Mouse (Mus musculus) thymus, adult 2 months (tissue): ENCODE data around the gene Igtp. TPM values are rescaled to one million over a fixed set of nuclear protein-coding genes. Genes with fewer than 3 reads are reported as not detected.
"Not testable (repeated sequence)": the region's sequence is repeated elsewhere in the genome, so short reads cannot be mapped to it uniquely, and the experiment has no call there.

Experiments used
- DNase-seq: peaks from one replicate; pipeline ENCODE4 v3.0.0; 2021
- H3K27ac ChIP-seq: fragments of 200-500 bp; 2 replicates; pipeline ENCODE4 v1.5.1; 2012; ENCODE audit warnings: low read length, control low read depth; ENCODE audit not compliant: control insufficient read depth, insufficient read depth
- H3K27me3 ChIP-seq: fragments of 200-500 bp; 2 replicates; pipeline ENCODE4 v1.6.1; 2012; ENCODE audit warnings: mild to moderate bottlenecking, low read length, moderate library complexity, mixed read lengths; ENCODE audit not compliant: control insufficient read depth, insufficient read depth
- H3K36me3 ChIP-seq: fragments of 200-500 bp; 2 replicates; pipeline ENCODE4 v1.6.1; 2012; ENCODE audit warnings: mild to moderate bottlenecking, low read length, moderate library complexity; ENCODE audit not compliant: control insufficient read depth, insufficient read depth
- H3K4me1 ChIP-seq: fragments of 200-500 bp; replicated peaks from 2 replicates; pipeline ENCODE4 v1.6.1; 2012; ENCODE audit warnings: low read length; ENCODE audit not compliant: control insufficient read depth, insufficient read depth
- H3K4me3 ChIP-seq: fragments of 200-500 bp; 2 replicates; pipeline ENCODE4 v1.5.1; 2012; ENCODE audit warnings: mild to moderate bottlenecking, low read length, control low read depth, moderate library complexity; ENCODE audit not compliant: control insufficient read depth, insufficient read depth
- CTCF ChIP-seq: fragments of 200-500 bp; IDR thresholded peaks from 2 replicates; pipeline ENCODE4 v1.5.1; 2012; ENCODE audit warnings: mild to moderate bottlenecking, control low read depth, low read length, moderate library complexity, borderline replicate concordance; ENCODE audit not compliant: control insufficient read depth, poor library complexity, insufficient read depth; ENCODE audit errors: extremely low read depth
- POLR2A ChIP-seq: fragments of 200-500 bp; IDR thresholded peaks from 2 replicates; pipeline ENCODE4 v1.6.1; 2012; ENCODE audit warnings: mild to moderate bottlenecking, low read length, control low read depth, moderate library complexity; ENCODE audit not compliant: control insufficient read depth, poor library complexity, insufficient read depth; ENCODE audit errors: extremely low read depth
- WGBS: fragments of 180-500 bp; shearing (Covaris S2); methylation state at CpG from one replicate; pipeline ENCODE4 v1.1.7; 2018; 5-methylcytosine and 5-hydroxymethylcytosine counted together
- polyA plus RNA-seq: library from polyadenylated mRNA; depleted of rRNA; stranded (reverse); fragments of >200 nt; gene quantifications from 2 replicates; pipeline ENCODE4 v1.2.3, GENCODE M21; 2012

The Igtp gene
- polyA plus RNA-seq, 1 experiment, result 60.9 TPM

DNA sequence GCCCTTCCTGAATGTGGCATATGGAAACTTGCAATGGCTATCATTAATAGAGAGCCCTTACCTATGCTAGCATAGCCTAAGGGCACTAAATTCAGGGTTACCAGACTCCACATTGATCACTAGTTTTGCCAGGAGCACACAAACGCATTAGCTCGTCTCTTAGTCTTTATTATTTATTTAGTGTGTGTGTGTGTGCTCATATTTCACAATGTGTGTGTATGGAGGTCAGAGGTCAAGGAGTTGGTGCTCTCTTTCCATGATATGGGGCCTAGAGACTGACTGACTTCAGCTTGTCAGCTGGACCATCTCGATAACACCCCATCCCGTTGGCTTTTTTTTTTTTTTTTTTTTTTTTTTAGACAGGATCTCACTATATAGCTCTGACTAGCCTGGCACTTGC lies 29.7 kb upstream of the Igtp start:
- whole genome bisulfite sequencing, result 94% methylated on average over 4 of the region's 4 CpGs
- no peaks in the 10 kb centered on the region for H3K27me3 ChIP-seq
- H3K4me3 ChIP-seq, result no peak overlapping the region
- H3K27ac ChIP-seq, result no peak overlapping the region
- peaks cover 6% of the 10 kb centered on the region for H3K36me3 ChIP-seq
- DNase-seq, result no peak
- TF ChIP-seq POLR2A, result no peak
- no peak for TF ChIP-seq CTCF
- peaks cover 6% of the 10 kb centered on the region for H3K4me1 ChIP-seq

DNA sequence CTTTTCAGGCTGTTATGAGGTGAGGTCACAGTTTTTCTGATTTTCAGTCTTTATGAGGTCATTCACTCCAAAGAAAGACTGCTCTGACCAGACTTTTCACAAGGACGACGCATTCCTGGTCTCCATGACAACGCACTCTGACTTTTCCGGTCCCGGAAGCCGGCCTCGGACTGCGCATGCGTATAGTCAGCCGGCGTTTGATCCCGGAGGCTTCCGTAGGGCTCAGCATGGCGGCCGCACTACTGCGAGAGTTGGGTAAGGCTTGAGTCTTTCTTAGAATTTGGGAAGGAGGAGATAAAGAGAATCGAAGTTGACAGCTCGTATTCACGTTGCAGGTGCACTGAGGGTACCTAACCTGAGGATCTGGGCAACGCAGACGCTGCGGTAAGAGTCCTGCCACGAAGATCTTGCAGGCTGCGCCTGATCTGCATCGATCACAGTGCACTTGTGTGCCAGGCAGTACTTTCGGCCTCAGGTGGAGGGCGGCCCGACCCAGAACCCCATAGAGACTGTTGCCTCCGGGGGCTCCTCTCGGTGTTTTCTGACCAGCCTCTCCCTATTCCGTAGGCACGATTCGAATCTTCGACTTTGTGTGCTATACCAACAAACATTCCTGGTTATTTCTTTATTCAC lies 27.8 kb upstream of the Igtp start, which contains the start of gene Mrpl22:
Mrpl22 (plus strand) TSS at position 203 of the 633 bp plus-strand sequence.
- peak within 1 kb of the TSS; percentile 68 for H3K4me3 ChIP-seq
- TF ChIP-seq POLR2A (peak; percentile 62; the same call in 1 of the 2 replicates), CTCF (0 out of 2 replicates have a peak, but pooled peaks have one; percentile 35)
- no peak within 1 kb of the TSS for H3K27ac ChIP-seq
- H3K27me3 ChIP-seq, result no peaks in the 10 kb centered on the region
- DNase-seq, result peak; percentile 95
- H3K4me1 ChIP-seq, result peaks cover 6% of the 10 kb centered on the region
- H3K36me3 ChIP-seq, result peaks cover 19% of the 10 kb centered on the region
- under 1% methylated on average over 34 of the region's 34 CpGs for WGBS

DNA sequence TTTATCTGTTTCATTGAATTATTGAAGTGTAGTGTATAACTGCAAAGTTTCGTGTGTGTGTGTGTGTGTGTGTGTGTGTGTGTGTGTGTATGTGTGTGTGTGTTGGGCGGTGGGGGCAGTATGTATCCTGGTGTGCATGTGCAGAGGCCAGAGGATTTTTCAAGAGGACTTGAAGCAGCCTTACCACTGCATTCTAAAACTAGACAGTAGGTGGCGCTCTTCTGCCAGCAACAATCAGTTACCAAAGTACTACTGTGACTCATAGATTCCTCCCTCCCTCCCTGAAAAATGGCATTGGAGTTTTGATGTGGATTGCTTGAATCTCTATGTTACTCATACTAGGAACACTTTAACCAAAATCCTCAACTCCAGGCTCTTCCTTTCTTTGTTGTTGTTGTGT lies 19.8 kb upstream of the Igtp start:
- 29% methylated on average over 3 of the region's 3 CpGs for WGBS
- Histone ChIP-seq H3K4me3 (no peak overlapping the region), H3K4me1 (peaks cover 19% of the 10 kb centered on the region), H3K27ac (no peak overlapping the region), H3K36me3 (peaks cover 29% of the 10 kb centered on the region), H3K27me3 (no peaks in the 10 kb centered on the region)
- peak; percentile 84 for DNase-seq
- TF ChIP-seq POLR2A (no peak), CTCF (no peak)

DNA sequence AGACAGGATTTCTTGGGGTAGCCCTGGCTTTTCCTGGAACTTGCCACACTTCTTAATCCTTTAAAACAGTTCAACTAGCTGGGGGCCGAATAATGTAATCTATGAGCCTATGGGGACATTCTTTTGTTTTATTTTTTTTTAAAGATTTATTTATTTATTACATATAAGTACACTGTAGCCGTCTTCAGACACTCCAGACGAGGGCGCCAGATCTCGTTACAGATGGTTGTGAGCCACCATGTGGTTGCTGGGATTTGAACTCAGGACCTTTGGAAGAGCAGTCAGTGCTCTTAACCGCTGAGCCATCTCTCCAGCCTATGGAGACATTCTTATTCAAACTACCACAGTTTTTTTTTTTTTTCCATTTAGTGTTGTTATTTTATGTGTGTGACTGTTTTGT lies 19.4 kb upstream of the Igtp start:
- Histone ChIP-seq H3K4me1 (peaks cover 23% of the 10 kb centered on the region), H3K36me3 (peaks cover 26% of the 10 kb centered on the region)
- DNase-seq, result peak; percentile 36
- not testable (repeated sequence) for H3K4me3 ChIP-seq, H3K27ac ChIP-seq, H3K27me3 ChIP-seq
- 92% methylated on average over 6 of the region's 6 CpGs for WGBS

DNA sequence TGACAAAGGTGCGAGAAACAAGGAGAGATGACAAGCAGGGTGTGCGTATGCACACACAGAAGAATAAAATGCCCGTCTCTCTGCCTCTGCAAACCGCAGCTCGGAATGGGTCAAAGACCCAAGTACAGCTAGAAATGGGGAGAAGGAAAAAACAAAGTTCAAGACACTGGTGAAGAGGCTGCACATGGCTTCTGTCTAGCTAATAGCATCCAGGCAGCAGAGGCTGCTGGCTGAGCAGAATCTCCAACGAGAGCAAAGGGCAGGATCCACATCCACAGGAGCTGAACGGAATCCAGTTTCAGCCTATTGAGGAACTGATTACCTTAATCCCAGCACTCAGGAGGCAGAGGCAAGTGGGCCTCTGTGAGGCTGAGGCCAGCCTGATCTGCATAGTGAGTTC lies 18.6 kb upstream of the Igtp start:
- TF ChIP-seq POLR2A (no peak), CTCF (no peak)
- H3K36me3 ChIP-seq, result peaks cover 18% of the 10 kb centered on the region
- no peak for DNase-seq
- H3K27ac ChIP-seq, result peak overlapping the region; percentile 92
- no peak overlapping the region for H3K4me3 ChIP-seq
- no peaks in the 10 kb centered on the region for H3K27me3 ChIP-seq
- H3K4me1 ChIP-seq, result peaks cover 23% of the 10 kb centered on the region
- WGBS, result 97% methylated on average over 7 of the region's 7 CpGs

DNA sequence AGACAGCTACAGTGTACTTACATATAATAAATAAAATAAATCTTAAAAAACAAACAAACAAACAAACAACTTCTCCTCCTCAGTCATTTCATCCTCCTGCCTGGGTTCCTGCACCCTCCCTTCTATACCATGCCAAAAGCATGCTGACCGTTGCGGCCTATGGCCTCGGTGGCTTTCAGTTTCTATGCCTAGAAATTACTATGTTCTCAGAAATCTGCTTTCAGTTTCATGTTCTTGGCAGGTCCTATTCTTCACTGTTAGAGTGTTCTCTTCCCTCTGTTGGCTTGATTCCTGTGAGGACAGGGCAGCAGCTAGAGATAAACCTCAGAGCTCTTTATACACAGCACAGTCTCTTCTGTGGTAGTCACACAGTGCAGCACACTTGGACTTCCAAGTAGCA lies 15.8 kb upstream of the Igtp start:
- Histone ChIP-seq H3K4me1 (peaks cover 23% of the 10 kb centered on the region), H3K36me3 (no peaks in the 10 kb centered on the region), H3K27ac (peak overlapping the region; percentile 16; the same call in 1 of the 2 replicates), H3K27me3 (no peaks in the 10 kb centered on the region), H3K4me3 (no peak overlapping the region)
- TF ChIP-seq CTCF (no peak), POLR2A (no peak)
- 12% methylated on average over 3 of the region's 3 CpGs for WGBS
- DNase-seq, result no peak

DNA sequence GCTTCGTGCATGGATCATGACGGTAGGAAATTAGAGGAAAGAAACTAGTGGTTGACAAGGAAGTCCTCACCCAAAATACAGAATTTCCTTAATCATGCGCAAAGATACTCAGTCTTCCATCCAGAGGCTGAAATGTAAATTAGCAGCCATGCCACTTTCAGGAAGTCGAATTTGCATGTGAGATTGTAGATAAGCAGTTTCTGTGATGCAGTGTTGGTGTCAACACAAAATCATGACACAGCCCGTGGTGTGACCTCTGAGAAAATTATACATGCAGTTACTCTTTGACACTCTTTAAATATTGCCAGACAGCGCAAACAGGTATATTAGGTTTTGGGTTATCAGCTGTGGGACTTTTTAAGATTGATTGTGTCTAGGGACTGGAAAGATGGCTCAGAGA lies 9.7 kb upstream of the Igtp start:
- no peak overlapping the region for H3K27ac ChIP-seq
- no peak for DNase-seq

More for the DNA sequence above, 9.7 kb upstream of the Igtp start:
- WGBS, result 89% methylated on average over 6 of the region's 6 CpGs
- TF ChIP-seq CTCF (no peak), POLR2A (no peak)
- Histone ChIP-seq H3K4me1 (peaks cover 11% of the 10 kb centered on the region), H3K36me3 (no peaks in the 10 kb centered on the region), H3K4me3 (no peak overlapping the region), H3K27me3 (no peaks in the 10 kb centered on the region)
